Mouse (Mus musculus) hindbrain, embryonic 11.5 days (tissue): ENCODE data around the gene Ism2. TPM values are rescaled to one million over a fixed set of nuclear protein-coding genes. Genes with fewer than 3 reads are reported as not detected.

Experiments
- ATAC-seq: fragments of 200-750 bp; cut with Nextera tagmentation; 2 replicates; pipeline ENCODE4 v1.8.0; 2017; ENCODE audit warnings: mild to moderate bottlenecking, moderate TSS enrichment, moderate library complexity; ENCODE audit not compliant: low FRiP score
- DNase-seq: peaks from one replicate; pipeline ENCODE4 v3.0.0-alpha.2; 2015; ENCODE audit warnings: low spot score
- H3K27ac ChIP-seq: fragments of 300-500 bp; sonication (generic); 2 replicates; pipeline ENCODE4 v1.5.1; 2014; ENCODE audit warnings: mild to moderate bottlenecking, low read depth, low read length
- H3K27me3 ChIP-seq: fragments of 300-500 bp; sonication (generic); 2 replicates; pipeline ENCODE4 v1.6.1; 2014; ENCODE audit warnings: mild to moderate bottlenecking, low read length, moderate library complexity, mixed read lengths; ENCODE audit not compliant: control insufficient read depth, insufficient read depth
- H3K36me3 ChIP-seq: fragments of 300-500 bp; sonication (generic); 2 replicates; pipeline ENCODE4 v1.6.1; 2014; ENCODE audit warnings: mild to moderate bottlenecking, low read length, moderate library complexity, mixed read lengths; ENCODE audit not compliant: control insufficient read depth, insufficient read depth
- H3K4me1 ChIP-seq: fragments of 300-500 bp; sonication (generic); replicated peaks from 2 replicates; pipeline ENCODE4 v1.6.1; 2014; ENCODE audit warnings: low read length, mixed read lengths; ENCODE audit not compliant: control insufficient read depth, insufficient read depth
- H3K4me2 ChIP-seq: fragments of 300-500 bp; sonication (generic); replicated peaks from 2 replicates; pipeline ENCODE4 v1.6.1; 2014; ENCODE audit warnings: mild to moderate bottlenecking, low read depth, low read length
- H3K4me3 ChIP-seq: fragments of 300-500 bp; sonication (generic); 2 replicates; pipeline ENCODE4 v1.5.1; 2014; ENCODE audit warnings: low read depth, low read length
- H3K9ac ChIP-seq: fragments of 300-500 bp; sonication (generic); 2 replicates; pipeline ENCODE4 v1.6.1; 2014; ENCODE audit warnings: low read depth, low read length
- H3K9me3 ChIP-seq: fragments of 300-500 bp; sonication (generic); 2 replicates; pipeline ENCODE4 v1.6.1; 2016; ENCODE audit warnings: low read length; ENCODE audit not compliant: control insufficient read depth
- WGBS: fragments of 180-500 bp; shearing (Covaris S2); extraction: QIAGEN DNeasy Blood & Tissue Kit; methylation state at CpG from one replicate; pipeline ENCODE4 v1.1.7; 2014; 5-methylcytosine and 5-hydroxymethylcytosine counted together
- polyA plus RNA-seq: library from polyadenylated mRNA; unstranded; fragments of >200 nt; fragmentation: Nextera tagmentation; extraction: Ambion mirVana; gene quantifications from 2 replicates; pipeline ENCODE4 v1.2.1, GENCODE M21; 2014

Ism2 gene
- polyA plus RNA-seq, 1 experiment from 2014 or later, result 0.63 TPM

- ATAC-seq (no peak), DNase-seq (no peak)
- Histone ChIP-seq H3K9me3 (no peaks in the 10 kb centered on the region), H3K27ac (no peak overlapping the region), H3K4me3 (no peak overlapping the region), H3K9ac (no peak overlapping the region), H3K27me3 (no peaks in the 10 kb centered on the region), H3K36me3 (no peaks in the 10 kb centered on the region), H3K4me2 (no peak overlapping the region), H3K4me1 (no peaks in the 10 kb centered on the region)
- WGBS, result 47% methylated on average over 13 of the region's 13 CpGs
Observed at GRCm38 (mm10) chr12:87305767-87306583, 6.5 kb upstream of the Ism2 start.

DNA sequence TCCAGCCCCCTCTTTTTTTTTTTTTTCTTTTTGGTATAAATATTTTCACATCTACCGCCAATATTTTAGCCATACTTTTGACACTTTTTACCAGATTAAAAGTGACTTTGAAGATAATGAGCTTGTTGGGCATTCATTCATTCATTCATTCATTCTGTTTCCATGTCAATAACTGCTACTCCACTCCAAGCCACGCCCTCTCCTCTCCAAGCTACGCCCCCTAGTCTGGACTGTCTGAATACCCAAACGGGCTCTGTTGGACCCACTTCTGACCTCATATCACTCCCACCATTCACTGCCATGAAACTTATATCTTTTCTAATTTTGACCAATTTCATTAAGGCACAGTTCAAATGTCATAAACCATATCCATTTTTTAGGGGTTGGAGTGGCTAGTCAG lies 1.7 kb upstream of the Ism2 start:
- no peak overlapping the region for H3K4me3 ChIP-seq
- peaks cover 5% of the 10 kb centered on the region for H3K4me1 ChIP-seq
- 43% methylated on average over 4 of the region's 4 CpGs for WGBS
- H3K36me3 ChIP-seq, result no peaks in the 10 kb centered on the region
- H3K9me3 ChIP-seq, result no peaks in the 10 kb centered on the region
- H3K27me3 ChIP-seq, result peaks cover 16% of the 10 kb centered on the region
- H3K9ac ChIP-seq, result no peak overlapping the region
- H3K27ac ChIP-seq, result no peak overlapping the region
- no peak overlapping the region for H3K4me2 ChIP-seq
- ATAC-seq, result no peak
- no peak for DNase-seq

- peak overlapping the region; percentile 97 for H3K4me2 ChIP-seq
- H3K27ac ChIP-seq, result no peak overlapping the region
- H3K4me3 ChIP-seq, result peak overlapping the region; percentile 69
- ATAC-seq, result no peak; the same call in 1 of the 2 replicates
- no peak for DNase-seq
- WGBS, result 2% methylated on average over 9 of the region's 9 CpGs
- peaks cover 16% of the 10 kb centered on the region for H3K27me3 ChIP-seq
- no peaks in the 10 kb centered on the region for H3K36me3 ChIP-seq
- no peaks in the 10 kb centered on the region for H3K9me3 ChIP-seq
- no peak overlapping the region for H3K9ac ChIP-seq
- H3K4me1 ChIP-seq, result peaks cover 5% of the 10 kb centered on the region
Observed at GRCm38 (mm10) chr12:87300441-87300690, 861 bp upstream of the Ism2 start.

- peak overlapping the region; percentile 97 for H3K4me2 ChIP-seq
- DNase-seq (no peak), ATAC-seq (peak; percentile 61; the same call in 1 of the 2 replicates)
- no peaks in the 10 kb centered on the region for H3K9me3 ChIP-seq
- no peak overlapping the region for H3K27ac ChIP-seq
- H3K4me3 ChIP-seq, result peak overlapping the region; percentile 69
- H3K27me3 ChIP-seq, result peaks cover 16% of the 10 kb centered on the region
- H3K36me3 ChIP-seq, result no peaks in the 10 kb centered on the region
- WGBS, result 9% methylated on average over 28 of the region's 29 CpGs
- peak overlapping the region; percentile 72 for H3K9ac ChIP-seq
- peaks cover 5% of the 10 kb centered on the region for H3K4me1 ChIP-seq
Observed at GRCm38 (mm10) chr12:87299037-87299656, 358 bp downstream of the Ism2 start.

DNA sequence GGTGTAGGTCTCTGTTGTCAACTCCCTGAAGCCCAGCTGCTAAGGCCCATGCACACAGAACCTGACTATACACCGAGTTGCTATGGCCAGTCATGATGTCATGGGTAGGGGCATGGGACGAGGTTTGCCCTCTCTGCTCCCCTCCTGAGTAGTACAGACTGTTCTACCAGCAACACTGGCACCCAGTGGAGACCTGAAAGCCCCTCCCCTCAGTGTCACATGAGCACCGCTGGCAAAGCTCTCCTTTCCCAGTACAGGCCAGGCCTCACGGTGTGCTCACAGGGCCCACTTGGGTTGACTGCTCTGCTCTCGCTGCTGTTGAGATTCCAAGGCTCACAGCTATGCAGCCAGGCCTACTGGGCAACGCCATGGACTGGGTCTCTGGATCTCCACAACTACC lies 5.6 kb downstream of the Ism2 start:
- no peak for DNase-seq

DNA sequence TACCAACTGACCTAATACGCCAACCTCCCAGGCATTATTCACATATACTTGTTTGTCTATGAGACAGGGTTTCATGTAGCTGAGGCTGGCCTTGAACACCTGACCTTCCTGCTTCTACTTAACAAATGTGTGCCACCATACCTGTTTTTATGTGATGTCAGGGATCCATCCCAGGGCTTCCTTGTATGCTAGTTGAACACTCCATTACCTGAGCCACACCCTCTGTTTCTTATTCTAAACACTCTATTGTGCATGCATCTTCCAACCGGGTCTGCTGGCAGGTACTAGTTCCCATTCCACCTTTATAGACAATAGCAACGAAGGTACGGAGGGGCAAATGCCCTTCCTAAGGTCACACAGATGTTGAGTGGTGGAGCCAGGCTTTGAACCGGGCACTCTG lies 10.4 kb downstream of the Ism2 start:
- no peak overlapping the region for H3K4me2 ChIP-seq
- no peaks in the 10 kb centered on the region for H3K27me3 ChIP-seq
- H3K27ac ChIP-seq, result no peak overlapping the region
- H3K9me3 ChIP-seq, result no peaks in the 10 kb centered on the region
- H3K36me3 ChIP-seq, result no peaks in the 10 kb centered on the region
- H3K4me1 ChIP-seq, result no peaks in the 10 kb centered on the region
- ATAC-seq, result no peak
- no peak overlapping the region for H3K4me3 ChIP-seq
- no peak overlapping the region for H3K9ac ChIP-seq
- 89% methylated on average over 5 of the region's 5 CpGs for WGBS
- DNase-seq, result no peak

More for the DNA sequence above, 5.6 kb downstream of the Ism2 start:
- no peak overlapping the region for H3K4me3 ChIP-seq
- no peaks in the 10 kb centered on the region for H3K36me3 ChIP-seq
- no peak overlapping the region for H3K27ac ChIP-seq
- H3K9me3 ChIP-seq, result no peaks in the 10 kb centered on the region
- WGBS, result 67% methylated on average over 6 of the region's 6 CpGs
- ATAC-seq, result no peak
- H3K27me3 ChIP-seq, result peaks cover 2% of the 10 kb centered on the region
- no peak overlapping the region for H3K9ac ChIP-seq
- H3K4me1 ChIP-seq, result no peaks in the 10 kb centered on the region
- no peak overlapping the region for H3K4me2 ChIP-seq

- ATAC-seq (no peak), DNase-seq (no peak)
- Histone ChIP-seq H3K27ac (no peak overlapping the region), H3K36me3 (no peaks in the 10 kb centered on the region), H3K4me3 (no peak overlapping the region), H3K4me1 (no peaks in the 10 kb centered on the region), H3K27me3 (no peaks in the 10 kb centered on the region), H3K4me2 (no peak overlapping the region), H3K9me3 (no peaks in the 10 kb centered on the region), H3K9ac (no peak overlapping the region)
- WGBS, result 86% methylated on average over 5 of the region's 5 CpGs
Observed at GRCm38 (mm10) chr12:87284726-87285125, 14.8 kb downstream of the Ism2 start.

- Histone ChIP-seq H3K36me3 (no peaks in the 10 kb centered on the region), H3K27me3 (no peaks in the 10 kb centered on the region), H3K9me3 (no peaks in the 10 kb centered on the region), H3K9ac (no peak overlapping the region), H3K4me2 (no peak overlapping the region), H3K27ac (no peak overlapping the region), H3K4me1 (no peaks in the 10 kb centered on the region), H3K4me3 (no peak overlapping the region)
- 79% methylated on average over 4 of the region's 4 CpGs for WGBS
- no peak for ATAC-seq
- no peak for DNase-seq
Observed at GRCm38 (mm10) chr12:87284268-87284667, 15.2 kb downstream of the Ism2 start.

DNA sequence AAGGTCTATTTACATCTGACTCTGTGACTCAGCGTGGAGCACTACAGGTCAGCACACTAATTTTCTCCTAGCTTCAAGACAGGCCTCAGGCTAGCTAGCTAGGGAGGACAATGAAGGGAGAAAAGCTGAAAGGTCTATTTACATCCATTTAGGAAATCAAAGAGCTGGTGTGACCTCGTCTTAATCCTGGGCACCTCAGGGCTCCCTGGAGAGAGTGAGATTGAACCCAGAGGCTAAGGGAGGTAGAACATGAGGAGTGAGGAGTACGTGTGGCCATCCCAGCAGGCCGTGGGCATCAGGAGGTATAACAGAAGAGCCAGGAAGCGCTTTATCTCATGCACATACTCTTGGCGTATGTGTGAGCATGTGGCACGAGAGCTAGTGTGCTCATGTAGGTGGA lies 15.8 kb downstream of the Ism2 start:
- H3K9me3 ChIP-seq, result no peaks in the 10 kb centered on the region

More for the DNA sequence above, 15.8 kb downstream of the Ism2 start:
- H3K27me3 ChIP-seq, result no peaks in the 10 kb centered on the region
- H3K4me2 ChIP-seq, result no peak overlapping the region
- 62% methylated on average over 7 of the region's 7 CpGs for WGBS
- no peak for ATAC-seq
- no peak overlapping the region for H3K27ac ChIP-seq
- H3K36me3 ChIP-seq, result no peaks in the 10 kb centered on the region
- H3K4me1 ChIP-seq, result no peaks in the 10 kb centered on the region
- DNase-seq, result no peak
- H3K9ac ChIP-seq, result no peak overlapping the region
- no peak overlapping the region for H3K4me3 ChIP-seq
